24 mouse cellular contexts compared by ENCODE assay signal in genomic region chr5:46894037-46894436, GRCm38 (mm10).
DNase-seq lines count a peak whose midpoint lies in the region; ATAC-seq and TF ChIP-seq lines count a peak whose summit lies in the region.
"Had no signal": no experiment of that assay in that cellular context is flagged by ENCODE, and none has a peak within 500 bp of the region (broad histone marks: within the 10 kb centered on the region; RNA-seq: fewer than 3 reads in every experiment).

No protein-coding gene starts in this region.

- ATAC-seq in liver, embryonic 14.5 days (ENCODE audit: insufficient read depth) = peak; percentile 93
- ATAC-seq in megakaryocyte progenitor cell, adult 5-6 weeks (replicated peaks; ENCODE audit: poor library complexity) = peak; percentile 83; the same call in 1 of the 2 replicates
- no peak for ATAC-seq in hindbrain, embryonic 12.5 days (ENCODE audit: low FRiP score)
- ATAC-seq in intestine, embryonic 16.5 days = no peak
- ATAC-seq: forebrain, embryonic 15.5 days; hindbrain, embryonic 16.5 days; inflammation-experienced regulatory T-cells, adult 6 months had no signal

- no peaks in the 10 kb centered on the region; a peak in 1 of 4 replicates for H3K4me1 ChIP-seq in liver, embryonic 14.5 days (replicated peaks; ENCODE audit: control insufficient read depth in 2 of 2, insufficient read depth in 2 of 2, low read length in 1 of 2)
- no peaks in the 10 kb centered on the region for H3K4me1 ChIP-seq in hindbrain, embryonic 12.5 days
- no peaks in the 10 kb centered on the region for H3K4me1 ChIP-seq in intestine, embryonic 16.5 days (ENCODE audit: control insufficient read depth, insufficient read depth, low read length)
- H3K4me1 ChIP-seq: embryonic facial prominence, embryonic 10.5 days; forebrain, embryonic 10.5 days; forebrain, embryonic 15.5 days; heart, embryonic 15.5 days; hindbrain, embryonic 10.5 days had no signal

- H3K9ac ChIP-seq in liver, embryonic 14.5 days (replicated peaks) = no peak overlapping the region
- H3K9ac ChIP-seq in hindbrain, embryonic 12.5 days = no peak overlapping the region
- H3K9ac ChIP-seq in intestine, embryonic 16.5 days (ENCODE audit: low read depth, low read length) = no peak overlapping the region
- H3K9ac ChIP-seq: forebrain, embryonic 15.5 days; heart, embryonic 15.5 days had no signal

- H3K9me3 ChIP-seq in liver, embryonic 14.5 days (ENCODE audit: control insufficient read depth, low read length) = no peaks in the 10 kb centered on the region
- no peaks in the 10 kb centered on the region for H3K9me3 ChIP-seq in hindbrain, embryonic 12.5 days (replicated peaks)
- no peaks in the 10 kb centered on the region for H3K9me3 ChIP-seq in intestine, embryonic 16.5 days (ENCODE audit: control insufficient read depth, low read length)
- H3K9me3 ChIP-seq: embryonic facial prominence, embryonic 10.5 days; forebrain, embryonic 10.5 days; forebrain, embryonic 15.5 days; heart, embryonic 15.5 days; hindbrain, embryonic 10.5 days had no signal

- no peak overlapping the region for H3K27ac ChIP-seq in liver, embryonic 14.5 days
- no peak overlapping the region for H3K27ac ChIP-seq in hindbrain, embryonic 12.5 days
- H3K27ac ChIP-seq in intestine, embryonic 16.5 days (ENCODE audit: low read length) = no peak overlapping the region
- H3K27ac ChIP-seq: embryonic facial prominence, embryonic 10.5 days; forebrain, embryonic 10.5 days; forebrain, embryonic 15.5 days; heart, adult 2 months; heart, embryonic 15.5 days; hindbrain, embryonic 10.5 days had no signal

- DNase-seq in c-Kit-positive CD71-positive TER-119-negative erythroid progenitor cells, embryonic 14.5 days (ENCODE audit: low read depth) = peak; percentile 19
- peak; percentile 9 for DNase-seq in liver
- peak; percentile 35 to 55 (median 39) for DNase-seq in liver, embryonic 14.5 days (ENCODE audit: low read depth in 3 of 3, low spot score in 3 of 3)
- no peak for DNase-seq in frontal cortex, postnatal 25 days (ENCODE audit: low spot score in 2 of 2)
- no peak for DNase-seq in cerebellum, postnatal 14 days
- DNase-seq: adrenal gland, adult 2 months; adrenal gland, postnatal 36 days; cerebellum, adult 11-12 months; cerebellum, adult 9-10 months; cerebellum, postnatal 36 days; gastrocnemius, postnatal 10 days; heart, adult 2 months had no signal

- no peak overlapping the region for H3K4me3 ChIP-seq in liver, embryonic 14.5 days (ENCODE audit: insufficient read depth in 1 of 2, low read depth in 2 of 2, low read length in 2 of 2)
- no peak overlapping the region for H3K4me3 ChIP-seq in hindbrain, embryonic 12.5 days
- no peak overlapping the region for H3K4me3 ChIP-seq in intestine, embryonic 16.5 days (ENCODE audit: low read length)
- H3K4me3 ChIP-seq: embryonic facial prominence, embryonic 10.5 days; erythroblast, embryonic 14.5 days; forebrain, embryonic 10.5 days; forebrain, embryonic 15.5 days; heart, adult 2 months; heart, embryonic 15.5 days; hindbrain, embryonic 10.5 days had no signal

- H3K36me3 ChIP-seq in liver, embryonic 14.5 days (replicated peaks; ENCODE audit: control insufficient read depth, insufficient read depth, low read depth) = no peaks in the 10 kb centered on the region
- H3K36me3 ChIP-seq in hindbrain, embryonic 12.5 days = no peaks in the 10 kb centered on the region
- no peaks in the 10 kb centered on the region for H3K36me3 ChIP-seq in intestine, embryonic 16.5 days (ENCODE audit: control insufficient read depth, insufficient read depth, low read length)
- H3K36me3 ChIP-seq: embryonic facial prominence, embryonic 10.5 days; forebrain, embryonic 10.5 days; forebrain, embryonic 15.5 days; heart, embryonic 15.5 days; hindbrain, embryonic 10.5 days had no signal

- WGBS in liver, embryonic 14.5 days (ENCODE audit: insufficient replicate concordance) = 27% methylated on average over 2 of the region's 2 CpGs
- 85% methylated on average over 2 of the region's 2 CpGs for WGBS in hindbrain, embryonic 12.5 days
- 80% methylated on average over 2 of the region's 2 CpGs for WGBS in intestine, embryonic 16.5 days

- peak overlapping the region; percentile 11; the same call in 1 of the 2 replicates for H3K4me2 ChIP-seq in liver, embryonic 14.5 days (ENCODE audit: low read depth)
- H3K4me2 ChIP-seq in hindbrain, embryonic 12.5 days (replicated peaks) = no peak overlapping the region
- no peak overlapping the region for H3K4me2 ChIP-seq in intestine, embryonic 16.5 days (ENCODE audit: low read depth, low read length)
- H3K4me2 ChIP-seq: forebrain, embryonic 15.5 days; heart, embryonic 11.5 days; heart, embryonic 15.5 days had no signal

- TF ChIP-seq CTCF in liver, embryonic 14.5 days (IDR thresholded peaks at IDR 0.05; ENCODE audit: low read depth) = no peak

- TF ChIP-seq EP300 in liver, embryonic 14.5 days (IDR thresholded peaks at IDR 0.05; ENCODE audit: low read depth) = peak; percentile 82

- no peaks in the 10 kb centered on the region for H3K27me3 ChIP-seq in liver, embryonic 14.5 days (ENCODE audit: control insufficient read depth, insufficient read depth, low read length)
- no peaks in the 10 kb centered on the region for H3K27me3 ChIP-seq in hindbrain, embryonic 12.5 days
- no peaks in the 10 kb centered on the region for H3K27me3 ChIP-seq in intestine, embryonic 16.5 days (replicated peaks; ENCODE audit: control insufficient read depth, insufficient read depth, low read length)
- H3K27me3 ChIP-seq: forebrain, embryonic 15.5 days; heart, embryonic 15.5 days had no signal

Comparison
In these comparisons a context has a peak if more than half of its experiments do, and no peak if none do; other contexts are left out.
1. DNase-seq: peak in c-Kit-positive CD71-positive TER-119-negative erythroid progenitor cells, embryonic 14.5 days (single experiment), liver (single experiment) and liver, embryonic 14.5 days (3 of 3); none in frontal cortex, postnatal 25 days (0 of 2) and cerebellum, postnatal 14 days (0 of 2).
2. ATAC-seq: peak in liver, embryonic 14.5 days (single experiment) and megakaryocyte progenitor cell, adult 5-6 weeks (single experiment); none in hindbrain, embryonic 12.5 days (single experiment) and intestine, embryonic 16.5 days (single experiment).